Mouse (Mus musculus) kidney, embryonic 16.5 days (tissue): ENCODE results near the gene Megf6. TPM values are rescaled to one million over a fixed set of nuclear protein-coding genes. Genes with fewer than 3 reads are reported as not detected.

Experiments used
- ATAC-seq: fragments of 200-750 bp; cut with Nextera tagmentation; 2 replicates; pipeline ENCODE4 v1.8.0; 2017; ENCODE audit warnings: moderate TSS enrichment; ENCODE audit not compliant: low FRiP score, low TSS enrichment
- H3K27ac ChIP-seq: fragments of 300-500 bp; sonication (generic); 2 replicates; pipeline ENCODE4 v1.5.1; 2014; ENCODE audit warnings: low read length
- H3K27me3 ChIP-seq: fragments of 300-500 bp; sonication (generic); 2 replicates; pipeline ENCODE4 v1.6.1; 2014; ENCODE audit warnings: low read length, control low read depth, mixed read lengths; ENCODE audit not compliant: insufficient read depth
- H3K36me3 ChIP-seq: fragments of 300-500 bp; sonication (generic); 2 replicates; pipeline ENCODE4 v1.6.1; 2014; ENCODE audit warnings: low read length, control low read depth, mixed read lengths; ENCODE audit not compliant: insufficient read depth
- H3K4me1 ChIP-seq: fragments of 300-500 bp; sonication (generic); 2 replicates; pipeline ENCODE4 v1.6.1; 2014; ENCODE audit warnings: low read length, control low read depth, mixed read lengths; ENCODE audit not compliant: insufficient read depth
- H3K4me2 ChIP-seq: fragments of 300-500 bp; sonication (generic); replicated peaks from 2 replicates; pipeline ENCODE4 v1.6.1; 2014; ENCODE audit warnings: low read depth, low read length
- H3K4me3 ChIP-seq: fragments of 300-500 bp; sonication (generic); 2 replicates; pipeline ENCODE4 v1.5.1; 2014; ENCODE audit warnings: mild to moderate bottlenecking, low read length
- H3K9ac ChIP-seq: fragments of 300-500 bp; sonication (generic); replicated peaks from 2 replicates; pipeline ENCODE4 v1.6.1; 2014; ENCODE audit warnings: low read length
- H3K9me3 ChIP-seq: fragments of 300-500 bp; sonication (generic); 2 replicates; pipeline ENCODE4 v1.6.1; 2016; ENCODE audit warnings: low read length, control low read depth
- WGBS: fragments of 180-500 bp; shearing (Covaris S2); extraction: QIAGEN DNeasy Blood & Tissue Kit; methylation state at CpG from one replicate; pipeline ENCODE4 v1.1.7; 2014; 5-methylcytosine and 5-hydroxymethylcytosine counted together
- polyA plus RNA-seq: library from polyadenylated mRNA; unstranded; fragments of >200 nt; fragmentation: Nextera tagmentation; extraction: Ambion mirVana; gene quantifications from 2 replicates; pipeline ENCODE4 v1.2.1, GENCODE M21; 2015

The Megf6 gene
- polyA plus RNA-seq, 1 experiment from 2014 or later = 15.7 TPM

DNA sequence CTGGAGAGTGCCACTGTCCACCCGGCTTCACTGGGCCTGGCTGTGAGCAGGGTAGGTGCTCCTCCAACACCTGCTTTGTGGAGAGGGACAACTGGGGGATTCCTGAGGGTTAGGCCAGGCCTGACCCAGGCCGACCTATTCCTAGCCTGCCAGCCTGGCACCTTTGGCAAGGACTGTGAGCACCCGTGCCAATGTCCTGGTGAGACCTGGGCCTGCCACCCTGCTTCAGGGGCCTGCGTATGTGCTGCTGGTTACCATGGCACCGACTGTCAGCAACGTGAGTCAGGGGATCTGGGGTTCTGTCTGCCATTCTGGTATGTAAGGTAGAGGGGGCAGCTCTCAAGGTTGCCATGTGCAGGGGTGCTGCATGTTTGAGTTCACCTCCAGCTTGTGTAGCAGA lies 97.0 kb downstream of the Megf6 start:
- Histone ChIP-seq H3K4me3 (no peak overlapping the region), H3K36me3 (0 out of 2 replicates have a peak, but pooled peaks cover 4% of the 10 kb centered on the region), H3K27ac (no peak overlapping the region), H3K27me3 (no peaks in the 10 kb centered on the region), H3K9ac (no peak overlapping the region), H3K4me2 (no peak overlapping the region), H3K4me1 (peaks cover 7% of the 10 kb centered on the region; the same call in 1 of the 2 replicates), H3K9me3 (peaks cover 8% of the 10 kb centered on the region)
- no peak for ATAC-seq
- WGBS = 88% methylated on average over 6 of the region's 6 CpGs

DNA sequence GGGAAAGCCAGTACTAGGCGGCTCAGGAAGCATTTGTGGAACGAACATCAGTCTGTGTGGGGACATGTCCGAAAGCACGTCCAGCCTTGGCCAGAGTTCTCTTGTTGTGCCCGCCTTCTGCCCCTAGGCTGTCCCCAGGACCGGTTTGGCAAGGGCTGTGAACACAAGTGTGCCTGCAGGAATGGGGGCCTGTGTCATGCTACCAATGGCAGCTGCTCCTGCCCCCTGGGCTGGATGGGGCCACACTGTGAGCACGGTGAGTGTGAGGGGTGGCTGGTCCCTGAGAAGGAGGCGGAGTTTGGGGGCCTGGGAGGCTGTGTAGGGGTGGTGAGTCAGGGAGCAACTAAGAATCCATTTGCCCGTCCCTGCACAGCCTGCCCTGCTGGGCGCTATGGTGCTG lies 99.0 kb downstream of the Megf6 start:
- WGBS = 44% methylated on average over 10 of the region's 10 CpGs
- Histone ChIP-seq H3K27ac (peak overlapping the region; percentile 75), H3K4me3 (no peak overlapping the region)

DNA sequence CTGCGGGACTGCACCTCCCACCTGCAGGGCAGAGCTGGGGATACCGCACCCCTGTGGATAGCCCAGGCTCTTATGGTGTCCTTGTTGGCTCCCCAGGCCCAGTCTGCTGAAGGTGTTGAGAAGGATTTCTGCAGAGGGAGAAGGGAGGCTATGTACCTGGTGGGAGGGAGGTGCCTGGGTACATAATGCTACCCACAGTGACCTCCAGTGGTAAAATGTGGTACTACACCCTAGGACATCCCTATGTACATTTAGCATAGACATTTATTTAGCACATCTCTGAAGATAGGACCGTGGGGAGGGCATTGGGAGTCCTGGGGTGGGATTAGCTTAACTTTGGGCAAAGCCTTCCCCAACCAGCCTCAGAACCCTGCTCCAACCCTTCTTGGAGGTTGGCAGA lies 102.5 kb downstream of the Megf6 start:
- no peaks in the 10 kb centered on the region for H3K27me3 ChIP-seq
- peaks cover 7% of the 10 kb centered on the region; the same call in 1 of the 2 replicates for H3K4me1 ChIP-seq
- H3K4me3 ChIP-seq = no peak overlapping the region
- H3K9me3 ChIP-seq = no peaks in the 10 kb centered on the region
- 0 out of 2 replicates have a peak, but pooled peaks have one; percentile 29 for ATAC-seq
- H3K4me2 ChIP-seq = no peak overlapping the region
- H3K36me3 ChIP-seq = no peaks in the 10 kb centered on the region; the same call in 1 of the 2 replicates
- H3K27ac ChIP-seq = no peak overlapping the region
- H3K9ac ChIP-seq = no peak overlapping the region
- WGBS = 56% methylated on average over 3 of the region's 3 CpGs

More for the DNA sequence above, 99.0 kb downstream of the Megf6 start:
- H3K4me1 ChIP-seq = peaks cover 7% of the 10 kb centered on the region; the same call in 1 of the 2 replicates
- no peaks in the 10 kb centered on the region for H3K27me3 ChIP-seq
- 0 out of 2 replicates have a peak overlapping the region, but pooled peaks have one; percentile 37 for H3K9ac ChIP-seq
- H3K36me3 ChIP-seq = no peaks in the 10 kb centered on the region
- no peaks in the 10 kb centered on the region for H3K9me3 ChIP-seq
- peak; percentile 84 for ATAC-seq
- H3K4me2 ChIP-seq = peak overlapping the region; percentile 32

DNA sequence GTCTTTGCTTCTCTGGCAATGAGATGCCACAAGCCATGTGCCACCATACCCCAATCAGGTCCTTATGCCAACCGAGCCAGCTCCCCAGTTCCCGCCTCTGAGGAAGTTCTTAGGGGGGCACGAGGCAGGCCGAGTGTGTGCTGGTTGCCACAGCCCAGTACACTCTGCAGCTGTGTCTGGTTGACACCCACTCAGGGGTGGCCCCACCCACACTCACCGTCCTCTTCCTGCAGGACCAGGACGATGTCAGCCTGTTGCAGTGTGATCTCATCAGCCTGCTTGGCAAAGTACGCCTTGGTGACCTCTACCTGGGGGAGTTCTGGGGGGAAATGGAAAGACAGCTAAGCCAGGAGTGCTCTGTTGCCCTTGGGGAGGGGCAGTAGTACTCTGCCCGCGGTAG lies 109.0 kb downstream of the Megf6 start:
- H3K4me3 ChIP-seq = no peak overlapping the region

DNA sequence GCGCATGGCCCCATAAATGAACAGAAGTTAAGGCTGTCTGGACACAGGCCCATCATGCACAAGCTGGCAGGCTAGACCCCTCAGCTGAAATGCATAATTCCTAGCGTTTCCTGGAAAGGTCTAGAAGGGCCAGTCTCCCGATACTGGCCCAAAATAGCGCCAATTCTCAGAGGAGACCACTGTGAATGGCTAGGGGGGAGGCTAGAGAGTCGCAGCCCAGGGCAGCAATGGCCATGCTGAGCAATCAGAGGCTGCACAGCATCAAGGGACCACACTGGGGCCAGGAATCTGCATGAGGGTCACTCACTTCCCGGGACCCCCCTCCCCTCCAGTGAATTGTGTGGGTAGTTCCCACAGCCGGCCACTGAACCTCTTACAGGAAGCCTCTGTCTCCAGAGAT lies 113.1 kb downstream of the Megf6 start:
- Histone ChIP-seq H3K27me3 (no peaks in the 10 kb centered on the region), H3K27ac (no peak overlapping the region), H3K4me1 (no peaks in the 10 kb centered on the region), H3K36me3 (0 out of 2 replicates have a peak, but pooled peaks cover 4% of the 10 kb centered on the region), H3K4me2 (no peak overlapping the region), H3K9me3 (no peaks in the 10 kb centered on the region), H3K9ac (no peak overlapping the region), H3K4me3 (no peak overlapping the region)
- ATAC-seq = no peak
- 57% methylated on average over 7 of the region's 7 CpGs for WGBS

More for the DNA sequence above, 109.0 kb downstream of the Megf6 start:
- WGBS = 42% methylated on average over 9 of the region's 9 CpGs
- H3K9me3 ChIP-seq = no peaks in the 10 kb centered on the region
- no peak overlapping the region for H3K4me2 ChIP-seq
- H3K27me3 ChIP-seq = no peaks in the 10 kb centered on the region
- H3K9ac ChIP-seq = no peak overlapping the region
- no peak overlapping the region for H3K27ac ChIP-seq
- no peaks in the 10 kb centered on the region for H3K4me1 ChIP-seq
- H3K36me3 ChIP-seq = peaks cover 4% of the 10 kb centered on the region; the same call in 1 of the 2 replicates
- peak; percentile 67; the same call in 1 of the 2 replicates for ATAC-seq

DNA sequence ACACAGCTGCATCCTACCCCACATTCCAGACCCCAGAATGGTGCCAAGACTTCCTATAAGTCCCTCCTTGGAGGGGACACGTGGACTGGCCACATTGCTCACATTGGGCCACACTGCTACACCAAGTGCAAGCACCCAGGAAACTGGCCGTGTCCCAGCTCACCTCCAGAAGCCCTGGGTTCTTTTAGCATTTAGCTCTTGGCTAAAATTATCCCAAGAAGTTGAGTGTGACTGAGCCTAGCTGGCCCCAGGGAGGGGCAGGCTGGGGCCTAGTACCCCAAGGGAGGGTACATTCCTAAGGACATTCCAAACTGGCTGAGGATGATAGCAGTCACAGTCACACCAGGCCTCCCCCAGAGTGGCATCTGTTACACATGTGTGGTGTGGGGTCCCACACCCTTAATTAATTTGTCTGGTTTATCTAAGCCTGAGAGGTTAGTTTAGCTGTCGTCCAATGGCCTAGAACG lies 123.2 kb downstream of the Megf6 start:
- Histone ChIP-seq H3K9me3 (no peaks in the 10 kb centered on the region), H3K9ac (peak overlapping the region; percentile 27), H3K4me2 (no peak overlapping the region), H3K27ac (peak overlapping the region; percentile 91), H3K4me1 (peaks cover 46% of the 10 kb centered on the region), H3K4me3 (no peak overlapping the region), H3K36me3 (peaks cover 5% of the 10 kb centered on the region; the same call in 1 of the 2 replicates), H3K27me3 (peaks cover 2% of the 10 kb centered on the region; the same call in 1 of the 2 replicates)
- 37% methylated on average over 4 of the region's 4 CpGs for WGBS
- ATAC-seq = peak; percentile 70

DNA sequence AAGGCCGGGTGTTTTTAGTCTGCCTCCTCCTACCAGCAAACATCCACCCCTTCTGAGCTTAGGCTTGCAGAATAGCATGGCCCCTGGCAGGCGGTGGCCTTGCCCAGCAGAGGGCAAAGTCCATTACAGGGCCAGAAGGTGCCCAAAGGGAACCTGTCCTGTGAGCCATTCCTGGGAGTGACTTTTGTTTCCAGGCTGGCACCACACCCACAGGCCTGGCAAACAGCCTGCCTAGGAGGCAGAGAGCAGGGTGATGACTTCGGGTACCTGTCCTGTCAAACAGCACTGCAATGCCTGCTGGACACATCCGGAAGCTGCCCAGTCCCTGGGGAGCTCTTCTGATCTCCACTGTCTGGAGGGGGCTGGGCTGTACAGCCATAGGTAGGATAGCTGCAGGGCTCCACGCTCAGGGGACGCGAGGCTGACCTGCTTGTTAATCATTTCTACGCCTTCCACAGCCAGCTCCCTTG lies 123.8 kb downstream of the Megf6 start:
- Histone ChIP-seq H3K27me3 (peaks cover 7% of the 10 kb centered on the region), H3K4me3 (no peak overlapping the region), H3K4me2 (0 out of 2 replicates have a peak overlapping the region, but pooled peaks have one; percentile 14), H3K36me3 (peaks cover 5% of the 10 kb centered on the region; the same call in 1 of the 2 replicates), H3K9ac (0 out of 2 replicates have a peak overlapping the region, but pooled peaks have one; percentile 4), H3K9me3 (no peaks in the 10 kb centered on the region), H3K4me1 (peaks cover 46% of the 10 kb centered on the region), H3K27ac (peak overlapping the region; percentile 91)
- peak; percentile 82 for ATAC-seq
- WGBS = 6% methylated on average over 8 of the region's 8 CpGs

DNA sequence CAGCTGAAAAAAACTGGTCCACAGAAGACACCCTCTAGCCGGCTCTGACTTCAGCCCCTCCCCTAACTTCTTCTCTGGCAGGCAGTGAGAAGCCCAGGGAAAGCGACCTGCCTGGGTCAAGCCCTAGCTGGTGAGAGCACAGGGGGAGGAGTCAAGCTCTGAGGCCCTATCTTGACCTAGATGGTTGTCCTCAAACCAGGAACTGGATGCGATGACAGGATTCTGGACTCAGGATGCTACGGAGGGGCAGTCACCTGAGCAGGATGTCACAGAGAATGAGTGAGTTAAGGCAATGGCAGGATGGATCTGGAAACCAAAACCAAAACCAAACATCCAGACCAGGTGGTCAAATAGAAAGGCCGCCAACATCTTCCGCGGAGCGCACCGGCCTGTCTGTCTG lies 127.2 kb downstream of the Megf6 start:
- 23% methylated on average over 9 of the region's 9 CpGs for WGBS
- peak; percentile 18 for ATAC-seq
- H3K4me3 ChIP-seq = peak overlapping the region; percentile 31

DNA sequence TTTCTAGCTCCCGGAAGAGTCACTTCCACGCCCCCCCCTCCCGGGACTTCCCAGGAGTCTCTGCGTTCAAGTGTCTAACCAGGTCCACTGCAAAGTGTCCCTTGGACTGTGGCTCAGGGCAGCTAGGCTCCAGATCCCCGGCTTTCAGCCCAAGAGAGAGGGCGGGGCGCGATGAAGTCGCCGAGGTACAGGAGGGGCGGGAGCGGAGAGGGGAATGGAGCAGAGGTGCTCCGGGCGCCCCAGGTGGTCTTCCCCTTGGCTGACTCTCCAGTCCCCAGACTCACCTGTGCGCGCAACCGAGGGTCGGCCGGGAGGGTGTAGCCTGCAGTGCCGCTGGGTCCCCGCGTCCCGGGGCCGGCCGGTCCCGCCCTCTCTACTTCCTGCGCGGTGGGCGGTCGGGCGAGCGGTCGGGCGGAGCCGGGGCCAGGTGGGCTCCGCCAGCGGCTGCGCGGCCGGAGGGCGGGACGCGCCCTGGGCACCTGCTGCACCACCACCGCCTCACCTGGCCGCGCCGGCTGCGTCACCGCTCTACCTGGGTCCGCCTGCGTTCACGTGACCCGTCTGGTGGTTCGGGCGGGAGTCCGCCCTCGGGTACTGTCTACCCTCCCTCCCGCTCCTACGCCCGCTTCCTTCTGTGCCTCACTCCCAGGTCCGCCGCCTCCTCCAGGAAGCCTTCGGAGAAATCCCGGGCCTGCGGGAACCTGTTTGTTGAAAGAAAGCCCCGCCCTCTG lies 129.2 kb downstream of the Megf6 start:
- Histone ChIP-seq H3K4me2 (peak overlapping the region; percentile 69), H3K27ac (peak overlapping the region; percentile 91), H3K4me1 (peaks cover 33% of the 10 kb centered on the region), H3K9me3 (no peaks in the 10 kb centered on the region), H3K9ac (peak overlapping the region; percentile 66), H3K27me3 (peaks cover 23% of the 10 kb centered on the region), H3K4me3 (peak overlapping the region; percentile 59), H3K36me3 (no peaks in the 10 kb centered on the region)
- ATAC-seq = peak; percentile 80
- under 1% methylated on average over 62 of the region's 66 CpGs for WGBS

More for the DNA sequence above, 127.2 kb downstream of the Megf6 start:
- Histone ChIP-seq H3K27me3 (peaks cover 23% of the 10 kb centered on the region), H3K27ac (peak overlapping the region; percentile 79), H3K9me3 (no peaks in the 10 kb centered on the region), H3K9ac (peak overlapping the region; percentile 52), H3K4me2 (peak overlapping the region; percentile 43), H3K36me3 (no peaks in the 10 kb centered on the region), H3K4me1 (peaks cover 51% of the 10 kb centered on the region)
